Mouse (Mus musculus) gastrocnemius, postnatal 36 days (tissue): Measurements from ENCODE around the gene Apba3. TPM values are rescaled to one million over a fixed set of nuclear protein-coding genes. Genes with fewer than 3 reads are reported as not detected.

Experiments
- DNase-seq, 2 experiments: peaks; one replicate each; pipeline ENCODE4 v3.0.0; 2022
- intact Hi-C: fragments of 180-260 bp; cut with DNase I; formaldehyde crosslinking; loops from one replicate; pipeline ENCODE4 v1.15.1; 2025
- total RNA-seq, 2 experiments: library from RNA; stranded (reverse); gene quantifications; 2 replicates each; pipeline ENCODE4 v1.2.3; 2021

Gene Apba3
- total RNA-seq, 2 experiments from 2014 or later = 98.5 to 102 TPM

DNA sequence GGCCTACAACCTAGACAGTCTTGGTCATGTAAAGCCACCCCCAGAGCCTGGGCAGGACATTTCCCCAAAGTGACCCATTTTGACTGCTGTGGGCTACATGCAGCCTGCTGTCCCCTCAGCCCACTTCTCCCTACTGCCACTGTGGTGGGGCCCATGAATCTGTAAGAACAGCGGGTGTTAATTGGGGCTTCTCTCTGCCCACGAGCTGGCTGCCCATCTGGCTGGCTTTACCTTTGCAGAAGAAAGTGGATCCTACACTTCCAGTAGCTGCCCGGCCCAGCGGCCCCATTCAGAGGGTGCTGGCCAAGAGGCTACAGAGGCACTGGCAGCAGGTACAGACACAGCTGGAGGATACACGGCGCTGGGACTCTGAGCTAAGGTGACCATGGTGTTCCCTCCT is 21.6 kb upstream of the Apba3 start:
- DNase-seq = no peak
- intact Hi-C loops = no loop called here

GRCm38 (mm10) chr10:81247804-81248203 is 19.0 kb upstream of the Apba3 start:
- intact Hi-C loops = no loop called here
- DNase-seq = no peak

GRCm38 (mm10) chr10:81249442-81249841 is 17.3 kb upstream of the Apba3 start:
- intact Hi-C loops = no loop called here

DNA sequence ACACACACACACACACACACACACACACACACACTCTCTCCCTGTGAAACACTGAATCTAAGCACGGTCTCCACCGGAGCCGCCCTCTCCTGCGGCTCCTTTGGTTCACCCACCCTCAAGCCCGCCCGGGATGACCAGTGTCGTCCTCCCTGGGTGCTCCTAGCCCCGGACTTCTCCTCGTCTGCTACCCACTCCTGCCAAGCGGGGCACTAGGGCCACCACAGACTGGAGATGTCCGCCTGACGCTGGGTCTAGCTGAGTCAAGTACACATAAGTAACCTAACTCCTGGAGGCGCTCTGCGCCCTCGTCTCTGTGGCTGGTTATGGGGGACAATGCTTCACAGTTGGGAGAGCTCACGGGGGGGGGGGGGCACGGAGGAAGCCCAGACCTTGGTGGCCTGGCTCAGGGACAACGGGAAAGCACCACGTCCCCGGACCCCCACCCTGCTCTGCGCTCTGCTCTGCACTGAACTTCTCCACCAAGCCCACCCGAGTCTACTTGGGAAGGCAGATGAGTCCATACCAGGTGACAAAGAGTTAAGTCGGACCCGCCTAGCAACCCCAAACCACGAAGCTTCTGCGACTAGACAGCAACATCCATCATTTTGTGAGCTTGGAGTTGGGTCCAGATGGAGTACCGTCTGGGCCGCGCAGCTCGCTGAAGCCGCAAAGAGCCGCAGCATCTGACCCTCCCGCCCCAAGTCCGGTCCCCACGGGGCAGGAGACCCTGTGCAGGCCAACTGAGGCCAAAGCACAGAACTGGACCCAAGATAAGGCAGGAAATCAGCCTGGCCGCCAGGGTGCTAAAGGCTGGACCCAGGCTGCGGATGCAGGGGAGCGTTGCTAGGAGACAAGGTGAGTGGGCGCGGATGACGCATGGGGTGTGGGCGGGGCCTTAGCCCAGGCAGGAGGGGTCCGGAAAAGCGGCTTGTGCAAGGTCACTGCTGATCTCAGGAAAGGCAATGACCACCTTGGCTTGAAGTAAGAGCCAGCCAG is 14.0 kb upstream of the Apba3 start, which contains the start of gene Matk:
Gene Matk (plus strand): TSS at position 512 of the 996 bp plus-strand sequence.
- no peak for DNase-seq
- intact Hi-C loops = no loop called here

More at GRCm38 (mm10) chr10:81249442-81249841, 17.3 kb upstream of the Apba3 start:
- DNase-seq = no peak

DNA sequence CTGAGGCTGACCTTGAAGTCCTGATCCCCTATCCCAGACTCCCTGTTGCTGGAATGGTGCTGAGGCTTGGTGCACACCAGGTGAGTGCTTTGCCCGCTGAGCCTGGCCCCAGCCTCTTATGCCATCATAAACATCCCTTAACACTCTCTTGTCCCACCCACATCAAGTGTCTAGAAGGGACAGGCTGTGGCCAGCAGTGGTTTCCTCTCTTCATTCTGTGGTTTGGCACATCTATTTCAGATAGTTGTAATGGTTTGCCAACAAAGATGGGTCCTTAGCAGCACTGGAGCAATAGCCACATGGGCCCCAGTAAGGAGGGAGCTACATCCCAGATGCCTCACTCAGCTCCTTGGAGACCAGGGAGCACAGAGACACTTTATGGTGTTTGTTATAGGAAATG is 11.9 kb upstream of the Apba3 start:
- intact Hi-C loops = no loop called here
- DNase-seq = no peak

DNA sequence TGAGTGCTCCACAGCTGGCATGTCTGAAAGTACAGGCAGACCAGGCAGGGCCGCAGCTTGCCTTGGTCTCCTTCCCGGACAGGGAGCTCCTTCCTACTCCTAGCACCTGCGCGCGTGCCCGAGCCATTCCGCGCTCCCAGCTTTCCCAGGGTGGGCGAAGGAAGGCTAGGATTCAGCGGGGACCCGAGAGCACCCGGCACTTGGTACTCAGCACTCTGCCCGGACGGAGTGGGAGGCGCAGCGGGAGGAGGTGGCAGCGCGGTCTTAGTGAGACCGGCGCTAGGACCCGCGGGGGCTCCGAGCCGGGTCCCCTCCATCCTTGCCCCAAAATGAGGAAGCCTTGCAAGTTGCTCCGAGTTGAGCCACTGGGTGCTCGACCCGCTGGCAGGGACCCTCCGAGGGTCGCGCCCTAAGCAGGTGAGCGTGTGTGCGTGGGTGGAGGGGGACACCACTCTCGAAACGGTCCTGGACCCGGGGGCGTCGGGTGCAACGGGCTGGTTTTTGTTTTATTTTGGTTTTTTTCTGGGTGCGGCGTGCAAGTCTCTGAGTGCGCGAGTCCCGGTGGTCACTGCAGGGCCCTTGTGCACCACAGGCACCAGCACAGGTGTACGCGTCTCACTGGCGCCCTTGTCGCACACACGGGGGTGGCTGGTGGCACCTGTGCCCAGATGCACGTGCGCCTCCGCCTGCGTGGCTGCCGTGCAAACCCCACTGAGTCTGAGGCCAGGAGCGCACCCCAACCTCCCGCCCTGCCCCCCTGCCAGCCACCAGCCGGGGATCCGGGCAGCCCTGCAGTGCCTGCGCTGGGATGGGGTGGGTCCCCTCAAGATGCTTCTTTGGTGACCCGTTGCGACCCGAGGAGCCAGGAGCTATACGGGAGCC is 9.4 kb upstream of the Apba3 start:
- no peak for DNase-seq
- intact Hi-C loops = no loop called here

DNA sequence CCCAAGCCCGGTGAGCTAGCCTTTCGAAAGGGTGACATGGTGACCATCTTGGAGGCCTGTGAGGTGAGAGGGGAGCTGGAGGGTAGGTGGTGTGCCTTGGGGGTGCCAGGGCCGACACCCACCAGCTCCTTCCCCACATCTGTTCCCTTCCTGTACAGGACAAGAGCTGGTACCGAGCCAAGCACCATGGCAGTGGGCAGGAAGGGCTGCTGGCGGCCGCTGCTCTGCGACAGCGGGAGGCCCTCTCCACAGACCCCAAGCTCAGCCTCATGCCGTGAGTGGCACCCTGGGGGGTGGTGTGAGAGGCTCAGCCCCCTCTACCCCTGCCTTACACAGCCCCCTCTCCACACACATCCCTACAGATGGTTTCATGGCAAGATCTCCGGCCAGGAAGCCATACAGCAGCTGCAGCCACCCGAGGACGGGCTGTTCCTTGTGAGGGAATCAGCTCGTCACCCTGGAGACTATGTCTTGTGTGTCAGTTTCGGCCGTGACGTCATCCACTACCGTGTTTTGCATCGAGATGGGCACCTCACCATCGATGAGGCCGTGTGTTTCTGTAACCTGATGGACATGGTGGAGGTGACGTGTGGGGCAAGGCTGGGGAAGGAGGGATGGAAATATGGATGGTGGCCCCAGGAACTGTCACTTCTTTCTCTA is 7.4 kb upstream of the Apba3 start:
- intact Hi-C loops = no loop called here

DNA sequence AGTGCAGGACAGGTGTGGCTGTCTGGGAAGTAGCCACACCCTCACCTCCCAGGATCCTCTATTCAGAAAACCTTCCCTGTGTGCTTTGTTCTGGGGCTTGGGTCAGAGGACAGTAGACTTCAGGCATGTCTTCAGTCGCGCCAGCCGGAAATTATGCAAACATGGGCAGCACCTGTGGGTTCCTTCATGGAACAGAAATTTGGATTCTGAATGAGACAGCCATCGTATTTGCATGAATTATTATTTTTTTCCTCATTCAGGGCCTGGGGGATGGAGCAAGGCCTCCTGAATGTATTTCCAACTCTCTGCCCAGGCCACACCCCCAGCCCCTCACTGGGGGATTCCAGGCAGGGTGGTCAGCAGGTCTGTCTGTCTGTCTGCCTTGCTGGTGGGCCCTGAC is 5.7 kb upstream of the Apba3 start:
- intact Hi-C loops = no loop called here
- DNase-seq = no peak

More for the DNA sequence above, 7.4 kb upstream of the Apba3 start:
- no peak for DNase-seq

- DNase-seq = no peak
- intact Hi-C loops = no loop called here
Observed at GRCm38 (mm10) chr10:81265540-81265939, 1.2 kb upstream of the Apba3 start.

DNA sequence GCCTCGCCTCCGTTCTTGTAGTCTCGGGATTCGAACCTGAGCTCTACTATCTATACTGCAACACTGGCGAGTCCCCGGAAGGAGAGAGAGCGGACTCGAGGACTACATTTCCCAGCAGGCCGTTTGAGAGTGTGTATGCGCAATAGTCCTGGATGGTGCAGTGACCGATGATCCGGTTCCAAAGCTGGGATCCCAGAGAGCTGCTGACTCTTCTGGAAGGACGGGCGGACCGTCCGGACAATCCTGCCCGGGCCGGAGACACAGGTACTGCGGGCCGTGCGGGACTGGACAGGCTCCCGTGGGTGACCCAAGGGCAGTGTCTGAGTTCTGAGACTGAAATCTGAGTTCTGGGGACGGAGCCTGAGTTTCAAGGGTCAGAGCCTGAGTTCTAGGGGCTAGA is 1.3 kb downstream of the Apba3 start:
- peak; percentile 77 to 84 for DNase-seq
- intact Hi-C loops = no loop called here

GRCm38 (mm10) chr10:81268643-81269412 is 2.1 kb downstream of the Apba3 start:
- intact Hi-C loops = no loop called here
- no peak for DNase-seq

GRCm38 (mm10) chr10:81272356-81272755 is 5.6 kb downstream of the Apba3 start:
- intact Hi-C loops = no loop called here
- DNase-seq = no peak

- intact Hi-C loops = no loop called here
- no peak for DNase-seq
Observed at GRCm38 (mm10) chr10:81273842-81274241, 7.1 kb downstream of the Apba3 start.

GRCm38 (mm10) chr10:81277676-81278075 is 10.9 kb downstream of the Apba3 start:
- no peak for DNase-seq
- intact Hi-C loops = no loop called here

DNA sequence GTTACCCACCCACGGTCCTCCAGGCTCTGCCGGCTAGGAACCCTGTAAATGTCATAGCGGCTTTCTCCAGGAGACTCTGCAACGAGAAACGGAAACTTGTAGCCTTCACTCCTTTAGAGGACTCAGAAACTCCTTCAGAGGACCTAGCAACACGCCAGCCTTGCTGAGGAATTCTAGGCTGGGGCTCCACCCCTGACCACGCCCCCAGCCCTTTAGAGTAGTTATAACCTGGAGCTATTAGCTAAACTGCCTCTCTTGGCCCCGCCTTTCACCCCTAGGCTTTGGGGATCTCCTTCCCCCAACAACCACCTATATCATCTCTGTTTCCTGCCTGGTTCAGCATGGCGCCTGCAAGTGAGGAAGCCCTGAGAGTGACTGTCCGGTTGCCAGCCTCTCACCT is 12.7 kb downstream of the Apba3 start:
- intact Hi-C loops = no loop called here

GRCm38 (mm10) chr10:81284189-81284588 is 17.4 kb downstream of the Apba3 start:
- intact Hi-C loops = no loop called here
- DNase-seq = no peak

More for the DNA sequence above, 12.7 kb downstream of the Apba3 start:
- no peak for DNase-seq

- intact Hi-C loops = loop anchor here (5.0 kb wide), 1 partner anchor 168 kb away; no protein-coding TSS in a partner anchor
- DNase-seq = no peak
Observed at GRCm38 (mm10) chr10:81284719-81285118, 18.0 kb downstream of the Apba3 start.

DNA sequence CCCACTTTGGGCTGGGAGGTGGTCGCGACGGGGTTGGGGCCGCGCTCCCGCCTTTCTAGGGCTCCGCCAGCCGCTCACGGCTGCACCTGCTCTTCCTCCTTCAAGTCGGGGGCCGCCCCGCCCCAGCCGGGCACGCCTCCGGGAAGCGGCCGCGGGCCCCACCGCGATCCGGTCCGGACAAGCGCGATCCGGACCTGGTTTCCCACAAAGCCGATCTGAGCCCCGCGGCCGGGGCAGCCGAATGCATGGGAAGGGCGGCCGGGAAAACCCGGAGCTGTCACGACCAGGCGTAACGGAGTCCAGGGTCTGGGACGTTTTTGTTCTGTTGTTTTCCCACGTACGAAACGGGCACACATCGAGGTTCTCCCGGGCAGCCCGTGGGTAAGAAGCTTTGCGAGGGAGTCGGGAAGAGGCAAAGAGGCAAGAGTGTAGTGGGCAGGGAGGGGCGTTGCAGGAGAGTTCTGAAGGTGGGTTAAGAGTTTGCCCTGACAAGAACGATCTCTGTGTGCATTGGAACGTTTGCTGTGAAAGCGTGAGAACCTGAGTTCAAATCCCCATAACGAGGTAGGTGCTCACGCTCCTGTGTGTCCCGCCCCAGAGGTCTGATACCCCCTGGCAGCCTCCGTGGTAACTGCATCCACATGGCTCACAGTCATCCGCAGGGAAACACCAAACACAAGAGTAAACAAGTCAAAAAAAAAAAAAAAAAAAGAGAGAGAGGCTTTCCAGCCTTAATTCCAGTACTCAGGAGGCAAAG is 19.1 kb downstream of the Apba3 start:
- intact Hi-C loops = loop anchor here (5.0 kb wide), 1 partner anchor 166 kb away; no protein-coding TSS in a partner anchor
- DNase-seq = peak; percentile 82 to 84

- no peak for DNase-seq
- intact Hi-C loops = loop anchor here (5.0 kb wide), 1 partner anchor 166 kb away; no protein-coding TSS in a partner anchor
Observed at GRCm38 (mm10) chr10:81286586-81286985, 19.8 kb downstream of the Apba3 start.
